Mouse (Mus musculus) heart, adult 2 months (tissue): ENCODE measurements around the gene Lpcat3.

ENCODE experiments used
- CTCF ChIP-seq: fragments of 200-600 bp; IDR thresholded peaks from 2 replicates; pipeline ENCODE4 v1.8.1; 2022; ENCODE audit warnings: antibody characterized with exemption, mild to moderate bottlenecking, moderate library complexity
- POLR2A ChIP-seq: fragments of 200-500 bp; IDR thresholded peaks from 2 replicates; pipeline ENCODE4 v1.6.1; 2011; ENCODE audit warnings: mild to moderate bottlenecking, low read depth, low read length, control low read depth; ENCODE audit not compliant: insufficient read depth

DNA sequence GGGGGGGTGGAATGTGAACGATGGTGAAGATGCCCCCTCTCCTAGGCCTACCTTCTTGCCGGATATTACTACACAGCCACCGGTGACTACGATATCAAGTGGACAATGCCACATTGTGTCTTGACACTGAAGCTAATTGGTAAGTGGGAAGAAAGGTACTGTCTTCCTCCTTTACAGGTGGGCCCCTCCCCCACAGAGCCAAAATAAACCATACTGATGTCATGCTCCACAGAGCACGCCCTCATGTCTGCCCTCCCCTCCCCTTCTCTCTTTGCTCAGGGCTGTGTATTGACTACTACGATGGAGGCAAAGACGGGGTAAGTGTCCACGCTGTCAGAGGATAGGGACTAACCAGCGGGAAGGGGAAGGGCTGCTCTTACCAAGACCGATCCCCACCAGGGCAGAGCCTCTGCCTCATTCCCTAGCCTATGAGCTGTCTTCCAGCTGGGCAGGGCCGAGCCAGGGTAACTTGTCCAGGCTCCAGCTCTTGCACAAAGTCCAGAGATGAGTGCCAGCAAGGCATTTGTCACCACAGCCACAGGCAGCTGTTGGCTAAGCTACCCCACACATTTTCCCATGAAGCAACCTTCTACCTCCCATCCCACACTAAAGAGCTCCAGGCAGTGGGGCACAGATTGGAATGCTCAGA, 37.3 kb downstream of the Lpcat3 start:
- no peak for TF ChIP-seq CTCF
- no peak for TF ChIP-seq POLR2A
